Mouse (Mus musculus): ENCODE data around the gene Chchd6. TPM values are rescaled to one million over a fixed set of nuclear protein-coding genes. Genes with fewer than 3 reads are reported as not detected.

Gene Chchd6
- total RNA-seq, 4 experiments from 2014 or later: 75.6 to 85.2 (median 78.1) TPM

GRCm38 (mm10) chr6:89360709-89361417, 234.6 kb downstream of the Chchd6 start:
- DNase-seq (ENCODE audit: low spot score in 2 of 2): no peak

DNA sequence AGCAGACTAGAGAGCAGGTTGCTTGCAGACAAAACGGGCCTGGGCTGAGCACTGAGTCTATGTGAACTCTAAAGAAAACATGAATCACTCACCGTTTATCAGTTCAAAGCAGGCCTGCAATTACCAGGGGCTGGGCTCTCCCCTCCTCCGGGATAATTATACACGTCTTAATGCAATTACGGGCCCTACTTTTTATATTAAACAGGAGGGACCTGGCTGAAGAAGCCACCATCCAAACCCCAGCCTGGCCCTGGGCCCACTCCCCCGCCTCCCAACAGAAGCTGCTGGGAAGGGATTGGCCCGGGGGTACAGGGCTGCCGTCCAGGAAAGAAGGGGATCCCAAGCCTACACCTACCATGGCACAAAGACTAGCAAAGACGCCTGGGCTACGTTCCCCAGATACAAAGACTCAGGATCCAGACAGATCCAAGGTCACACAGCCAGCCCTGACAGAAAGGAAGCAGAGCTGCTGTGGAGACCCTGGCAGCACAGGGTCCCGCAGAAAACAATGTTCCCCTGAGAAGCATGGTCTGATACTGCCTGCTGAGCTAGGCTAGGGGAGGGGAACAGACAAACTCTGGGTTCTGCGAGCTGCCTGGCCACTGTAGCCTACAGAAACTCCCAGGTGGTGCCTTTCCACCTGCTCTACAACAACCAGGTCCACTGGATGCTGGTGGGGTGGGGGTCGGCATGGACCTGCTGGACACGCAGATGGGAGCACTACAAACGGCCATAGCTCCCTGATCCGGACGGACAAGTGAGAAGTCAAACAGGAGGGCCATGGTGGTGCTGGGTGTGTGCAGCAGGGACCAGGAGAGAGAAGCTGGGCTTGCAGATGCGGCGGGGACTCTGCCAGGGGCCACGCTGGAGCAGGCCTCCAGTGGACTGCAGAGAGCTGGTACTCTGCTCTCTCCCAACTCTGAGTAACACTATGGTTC, 235.4 kb downstream of the Chchd6 start:
- no peak for DNase-seq (ENCODE audit: low spot score in 2 of 2)

DNA sequence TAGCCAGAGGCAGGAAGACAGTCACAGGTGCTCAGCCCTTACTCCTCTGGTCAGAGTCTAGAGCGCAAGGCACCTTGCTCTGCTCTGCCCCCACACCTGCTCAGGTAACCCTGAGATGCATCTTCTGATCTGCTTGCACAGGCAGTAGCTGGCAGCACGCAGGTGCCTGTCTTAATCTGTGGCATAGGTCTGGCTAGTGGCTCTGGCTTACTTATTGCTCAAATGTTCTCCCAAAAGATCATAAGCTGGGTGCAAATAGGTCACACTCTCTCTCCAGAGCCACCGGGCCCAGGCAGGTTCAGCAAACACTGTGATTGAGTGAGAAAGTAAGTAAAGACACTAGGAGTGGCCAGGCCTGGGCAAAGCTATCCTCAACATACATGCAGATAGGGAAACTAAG, 236.3 kb downstream of the Chchd6 start:
- DNase-seq (ENCODE audit: low spot score in 2 of 2): no peak

GRCm38 (mm10) chr6:89355661-89356060, 239.8 kb downstream of the Chchd6 start:
- no peak for DNase-seq (ENCODE audit: low spot score in 2 of 2)

- no peak for DNase-seq (ENCODE audit: low spot score in 2 of 2)
Measured at GRCm38 (mm10) chr6:89354726-89355125, 240.7 kb downstream of the Chchd6 start.

DNA sequence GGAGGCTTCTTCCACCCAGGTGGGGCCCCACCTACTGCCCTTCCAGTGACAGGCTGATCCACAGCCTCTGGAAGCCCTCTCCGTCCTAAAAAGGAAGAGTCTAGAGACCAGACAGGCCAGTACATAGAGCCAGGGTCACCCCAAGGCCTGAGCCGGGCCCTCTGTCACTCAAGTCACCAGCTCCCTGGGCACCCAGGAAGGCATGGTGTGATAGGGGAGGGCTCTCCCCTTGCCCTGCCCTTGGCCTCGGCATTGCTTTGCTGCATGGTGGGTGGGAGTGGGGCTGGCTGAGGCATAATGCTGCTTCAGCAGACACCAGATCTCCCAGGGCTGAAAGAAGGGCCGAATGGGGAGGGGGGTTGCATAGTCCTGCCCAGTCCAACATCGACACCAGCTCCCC, 241.4 kb downstream of the Chchd6 start:
- no peak for DNase-seq (ENCODE audit: low spot score in 2 of 2)

GRCm38 (mm10) chr6:89353101-89353500, 242.4 kb downstream of the Chchd6 start:
- no peak for DNase-seq (ENCODE audit: low spot score in 2 of 2)

DNA sequence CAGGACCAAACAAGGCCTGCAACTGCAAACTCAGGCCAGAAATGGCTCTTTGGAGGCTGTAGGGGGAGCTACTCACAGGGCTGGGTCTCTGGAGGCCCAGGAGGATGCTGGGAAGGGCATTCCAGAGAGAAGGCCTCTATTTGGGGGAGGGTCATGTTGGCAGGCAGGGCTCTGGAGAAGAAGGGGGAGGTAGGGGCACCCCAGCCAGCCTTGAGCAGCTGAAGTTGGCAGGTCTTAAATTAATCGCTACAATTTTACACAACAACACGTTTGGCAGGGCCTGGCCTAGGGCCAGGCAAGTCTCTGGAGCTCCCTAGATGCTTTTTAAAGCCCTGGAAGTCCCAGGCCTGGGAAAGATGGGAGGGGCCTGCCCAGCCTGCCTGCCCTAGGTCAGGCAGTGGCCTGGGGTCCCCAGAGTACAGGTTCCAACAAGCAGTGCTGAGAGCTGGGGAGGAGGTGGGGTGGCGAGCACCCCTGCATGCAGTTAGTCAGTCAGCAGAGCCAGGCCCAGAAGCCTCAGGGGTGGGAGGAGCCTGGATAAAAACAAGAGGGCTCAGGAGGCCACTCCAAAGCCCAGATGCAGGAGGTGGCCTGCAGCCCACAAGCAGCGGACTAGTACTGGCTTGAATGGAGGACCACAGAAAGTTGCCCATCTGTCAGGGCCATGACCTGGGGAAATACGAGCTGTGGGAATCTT, 243.9 kb downstream of the Chchd6 start:
- peak in 1 of 2 experiments; percentile 64 for DNase-seq (ENCODE audit: low spot score in 2 of 2)

- no peak for DNase-seq (ENCODE audit: low spot score in 2 of 2)
Measured at GRCm38 (mm10) chr6:89350520-89350919, 244.9 kb downstream of the Chchd6 start.

DNA sequence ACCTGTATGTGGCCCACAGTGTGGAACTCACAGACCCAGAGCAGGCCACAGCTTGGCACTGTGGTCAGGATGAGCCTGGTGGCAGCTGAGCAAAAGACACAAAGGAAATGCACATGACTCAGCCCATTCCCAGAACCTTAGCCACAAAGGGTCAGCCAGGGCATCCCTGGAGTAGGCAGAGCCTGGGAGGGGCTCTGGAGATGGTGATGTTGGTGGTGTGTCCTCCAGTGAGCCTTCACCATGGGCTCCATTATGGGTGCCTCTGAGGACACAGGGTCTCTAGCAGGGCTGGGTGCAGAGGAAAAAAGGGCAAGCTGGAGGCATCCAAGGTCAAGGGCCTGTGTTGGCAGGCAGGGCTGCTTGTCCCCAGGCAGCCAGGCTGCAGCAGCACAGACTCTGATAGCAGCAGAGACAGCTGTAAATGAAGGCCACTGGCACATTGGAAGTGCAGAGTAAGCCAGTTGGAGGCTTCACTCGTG, 245.4 kb downstream of the Chchd6 start:
- DNase-seq (ENCODE audit: low spot score in 2 of 2): no peak

GRCm38 (mm10) chr6:89348363-89348762, 247.1 kb downstream of the Chchd6 start:
- no peak for DNase-seq (ENCODE audit: low spot score in 2 of 2)

DNA sequence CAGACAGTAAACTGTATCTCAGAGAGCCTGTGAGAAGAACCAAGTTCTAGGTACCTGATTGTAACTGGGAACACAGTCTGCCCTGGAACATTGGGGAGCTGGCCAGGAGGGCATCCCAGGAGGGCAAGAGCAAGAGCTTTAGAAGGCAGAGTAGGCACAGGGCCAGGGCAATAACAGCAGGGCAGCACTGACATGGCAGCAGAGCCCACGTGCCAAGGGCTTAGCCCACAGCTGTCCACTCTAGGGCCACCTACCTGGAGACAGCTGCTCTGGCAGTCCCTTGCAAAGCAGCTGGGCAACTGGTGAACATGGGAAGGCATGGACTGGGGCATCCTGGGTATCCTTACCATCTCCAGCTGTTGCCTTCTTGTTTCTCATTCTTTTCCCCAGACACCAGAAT, 247.7 kb downstream of the Chchd6 start:
- DNase-seq (ENCODE audit: low spot score in 2 of 2): no peak

DNA sequence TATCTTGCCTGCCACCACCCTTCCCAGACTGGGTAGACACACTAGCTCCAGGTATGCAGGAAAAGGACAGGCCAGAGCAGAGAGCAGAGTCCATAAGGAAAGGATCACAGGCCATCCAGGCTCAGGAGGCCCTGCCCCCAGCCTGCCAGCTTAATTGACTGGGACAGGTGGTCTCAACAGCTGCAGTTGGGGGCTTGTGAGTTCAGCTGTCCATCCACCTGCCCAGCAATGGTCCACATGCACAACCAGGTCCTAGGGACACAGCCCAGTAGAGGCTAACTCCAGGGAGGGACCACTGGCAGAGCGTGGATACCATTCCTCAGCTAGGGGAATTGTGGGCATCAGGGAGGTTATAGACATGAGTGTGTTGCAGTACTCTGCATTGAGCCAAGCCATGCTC, 249.6 kb downstream of the Chchd6 start:
- no peak for DNase-seq (ENCODE audit: low spot score in 2 of 2)

- no peak for DNase-seq (ENCODE audit: low spot score in 2 of 2)
Measured at GRCm38 (mm10) chr6:89345486-89345785, 250.0 kb downstream of the Chchd6 start.

DNA sequence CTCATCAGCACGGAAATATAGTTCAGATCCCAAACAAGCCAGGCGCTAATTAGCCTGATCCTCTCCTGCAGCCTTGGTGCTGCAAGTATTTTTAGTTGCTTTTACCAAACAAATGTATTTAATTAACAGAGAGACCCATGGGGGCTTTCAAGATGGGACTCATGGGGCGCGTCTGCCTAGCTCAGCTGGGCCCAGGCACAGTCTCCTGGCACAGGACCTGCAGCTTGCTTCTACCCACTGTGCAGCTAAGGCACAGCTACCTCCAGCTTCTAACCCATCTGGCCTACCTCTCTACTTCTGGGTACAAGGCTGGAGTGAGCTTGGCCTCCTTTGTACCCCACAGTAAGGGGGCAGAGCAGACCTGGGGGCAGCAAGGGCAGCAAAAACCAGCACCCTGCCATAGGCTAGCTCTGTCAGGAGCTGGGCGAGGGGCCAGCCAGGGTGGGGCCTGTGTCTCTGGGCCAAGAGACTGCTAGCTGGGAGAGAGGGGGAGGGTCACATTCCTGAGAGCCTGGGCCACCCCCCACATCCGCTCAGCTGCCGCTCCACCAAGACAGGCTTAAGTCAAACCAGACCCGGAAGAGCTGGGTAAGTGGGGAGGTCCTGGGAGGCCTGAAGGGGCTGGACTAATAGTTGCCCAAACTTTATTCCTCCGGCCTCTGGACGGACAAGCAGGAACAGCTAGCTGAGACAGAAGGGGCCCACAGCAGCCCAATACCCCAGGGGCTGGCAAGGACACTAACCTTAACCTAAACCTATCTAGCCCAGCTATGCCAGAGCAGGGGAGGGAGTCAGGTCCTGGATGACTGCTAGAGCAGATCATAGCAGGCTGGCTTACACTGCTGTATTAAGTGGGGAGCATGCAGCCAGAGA, 250.6 kb downstream of the Chchd6 start:
- DNase-seq (ENCODE audit: low spot score in 2 of 2): no peak

DNA sequence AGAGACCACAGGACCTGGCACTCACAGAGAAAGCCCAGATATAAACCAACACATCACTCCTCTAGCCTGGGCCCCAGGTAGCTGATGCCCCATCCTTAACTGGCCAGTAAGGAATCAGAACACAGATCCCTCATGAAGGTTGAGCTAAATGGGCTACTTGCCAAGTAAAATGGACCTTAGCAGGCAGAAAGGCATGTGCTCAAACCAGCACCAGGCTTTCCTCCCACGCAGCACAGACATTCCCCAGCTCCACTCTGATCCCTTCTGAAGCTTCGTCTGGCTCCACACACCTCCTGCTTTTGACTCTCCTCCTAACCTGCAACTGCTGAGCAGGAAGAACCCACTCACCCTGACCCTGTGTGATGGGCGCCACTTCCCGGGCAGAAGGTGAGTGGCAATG, 253.5 kb downstream of the Chchd6 start:
- no peak for DNase-seq (ENCODE audit: low spot score in 2 of 2)

GRCm38 (mm10) chr6:89339447-89339846, 256.0 kb downstream of the Chchd6 start:
- no peak for DNase-seq (ENCODE audit: low spot score in 2 of 2)

- DNase-seq (ENCODE audit: low spot score in 2 of 2): no peak
Measured at GRCm38 (mm10) chr6:89338733-89339132, 256.7 kb downstream of the Chchd6 start.

DNA sequence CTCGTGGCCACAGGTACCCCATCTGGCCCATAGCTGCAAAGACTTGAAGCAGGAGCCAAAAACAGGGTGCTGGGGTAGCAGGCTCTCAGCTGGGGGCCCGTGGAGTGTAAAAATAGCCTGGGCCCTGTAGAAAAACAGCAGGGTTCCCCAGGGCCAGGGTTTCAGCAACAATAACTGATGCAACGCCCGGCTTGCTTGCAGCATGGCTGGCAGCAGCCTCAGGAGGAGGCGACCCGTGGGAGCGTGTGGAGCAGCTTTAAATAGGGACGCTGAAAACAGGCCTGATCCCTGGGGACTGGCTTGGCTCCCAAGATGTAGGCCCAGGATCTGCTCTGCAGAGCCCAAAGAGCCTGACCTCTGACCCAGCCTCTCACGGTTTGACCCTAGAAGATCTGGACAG, 257.9 kb downstream of the Chchd6 start:
- no peak for DNase-seq (ENCODE audit: low spot score in 2 of 2)

GRCm38 (mm10) chr6:89333964-89334702, 261.3 kb downstream of the Chchd6 start:
- no peak for DNase-seq (ENCODE audit: low spot score in 2 of 2)

Measured in left cerebral cortex, adult 8-10 months (tissue).